Mouse (Mus musculus) lung, adult 2 months (tissue): ENCODE measurements around the gene Agap1. TPM values are rescaled to one million over a fixed set of nuclear protein-coding genes. Genes with fewer than 3 reads are reported as not detected.

Experiments
- DNase-seq: peaks from one replicate; pipeline ENCODE4 v3.0.0; 2022
- H3K4me1 ChIP-seq: fragments of 200-500 bp; 2 replicates; pipeline ENCODE4 v1.6.1; 2011; ENCODE audit warnings: low read length; ENCODE audit not compliant: control insufficient read depth, insufficient read depth
- H3K4me3 ChIP-seq: fragments of 200-500 bp; replicated peaks from 2 replicates; pipeline ENCODE3; 2011; ENCODE audit warnings: low read depth, mild to moderate bottlenecking, control low read depth, low read length; ENCODE audit errors: extremely low read depth
- CTCF ChIP-seq: fragments of 200-500 bp; IDR thresholded peaks from 2 replicates; pipeline ENCODE4 v1.5.1; 2011; ENCODE audit warnings: mild to moderate bottlenecking, low read length, control low read depth; ENCODE audit not compliant: insufficient read depth
- POLR2A ChIP-seq: fragments of 200-500 bp; IDR thresholded peaks from 2 replicates; pipeline ENCODE4 v1.6.1; 2011; ENCODE audit warnings: low read depth, mild to moderate bottlenecking, control low read depth, low read length, borderline replicate concordance; ENCODE audit errors: extremely low read depth
- WGBS: fragments of 180-500 bp; shearing (Covaris S2); methylation state at CpG from one replicate; pipeline ENCODE4 v1.1.7; 2018; 5-methylcytosine and 5-hydroxymethylcytosine counted together
- polyA plus RNA-seq: library from polyadenylated mRNA; depleted of rRNA; stranded (reverse); fragments of >200 nt; gene quantifications from 2 replicates; pipeline ENCODE4 v1.2.3, GENCODE M21; 2012

The Agap1 gene
- polyA plus RNA-seq, 1 experiment = 28.0 TPM

GRCm38 (mm10) chr1:89822431-89822830 lies 367.8 kb downstream of the Agap1 start:
- TF ChIP-seq CTCF = no peak
- TF ChIP-seq POLR2A = no peak
- Histone ChIP-seq H3K4me3 (no peak overlapping the region), H3K4me1 (no peaks in the 10 kb centered on the region)
- no peak for DNase-seq
- 86% methylated on average over 3 of the region's 3 CpGs for WGBS

- 91% methylated on average over 7 of the region's 7 CpGs for WGBS
- Histone ChIP-seq H3K4me1 (no peaks in the 10 kb centered on the region), H3K4me3 (no peak overlapping the region)
- DNase-seq = no peak
- TF ChIP-seq CTCF (no peak), POLR2A (no peak)
Observed at GRCm38 (mm10) chr1:89823036-89823435, 368.4 kb downstream of the Agap1 start.

GRCm38 (mm10) chr1:89827051-89827450 lies 372.4 kb downstream of the Agap1 start:
- H3K4me1 ChIP-seq = no peaks in the 10 kb centered on the region
- 66% methylated on average over 3 of the region's 3 CpGs for WGBS
- TF ChIP-seq POLR2A (no peak), CTCF (no peak)
- DNase-seq = no peak
- no peak overlapping the region for H3K4me3 ChIP-seq

- Histone ChIP-seq H3K4me3 (no peak overlapping the region), H3K4me1 (no peaks in the 10 kb centered on the region)
- DNase-seq = no peak
- 75% methylated on average over 1 of the region's 1 CpGs for WGBS
- TF ChIP-seq CTCF (peak; percentile 36; the same call in 1 of the 2 replicates), POLR2A (no peak)
Observed at GRCm38 (mm10) chr1:89831095-89831494, 376.5 kb downstream of the Agap1 start.

GRCm38 (mm10) chr1:89844064-89844463 lies 389.5 kb downstream of the Agap1 start:
- WGBS = 80% methylated on average over 9 of the region's 9 CpGs
- Histone ChIP-seq H3K4me3 (no peak overlapping the region), H3K4me1 (no peaks in the 10 kb centered on the region)
- TF ChIP-seq CTCF (no peak), POLR2A (no peak)
- DNase-seq = no peak

- no peak for DNase-seq
- H3K4me3 ChIP-seq = no peak overlapping the region
- no peaks in the 10 kb centered on the region for H3K4me1 ChIP-seq
- no peak for TF ChIP-seq CTCF
- TF ChIP-seq POLR2A = no peak
- WGBS = 82% methylated on average over 4 of the region's 4 CpGs
Observed at GRCm38 (mm10) chr1:89845487-89845886, 390.9 kb downstream of the Agap1 start.

- TF ChIP-seq POLR2A (no peak), CTCF (no peak)
- no peak overlapping the region for H3K4me3 ChIP-seq
- DNase-seq = no peak
- 78% methylated on average over 9 of the region's 9 CpGs for WGBS
- H3K4me1 ChIP-seq = no peaks in the 10 kb centered on the region
Observed at GRCm38 (mm10) chr1:89846148-89846547, 391.5 kb downstream of the Agap1 start.

- no peak for DNase-seq
- no peak for TF ChIP-seq POLR2A
- no peak for TF ChIP-seq CTCF
- Histone ChIP-seq H3K4me3 (no peak overlapping the region), H3K4me1 (no peaks in the 10 kb centered on the region)
- 82% methylated on average over 17 of the region's 17 CpGs for WGBS
Observed at GRCm38 (mm10) chr1:89848356-89849039, 393.9 kb downstream of the Agap1 start.

- DNase-seq = no peak
- TF ChIP-seq POLR2A = no peak
- no peak for TF ChIP-seq CTCF
- Histone ChIP-seq H3K4me3 (no peak overlapping the region), H3K4me1 (no peaks in the 10 kb centered on the region)
- 69% methylated on average over 23 of the region's 23 CpGs for WGBS
Observed at GRCm38 (mm10) chr1:89849151-89849860, 394.7 kb downstream of the Agap1 start.

- H3K4me1 ChIP-seq = no peaks in the 10 kb centered on the region
- no peak for DNase-seq
- TF ChIP-seq CTCF (no peak), POLR2A (no peak)
- WGBS = 77% methylated on average over 7 of the region's 7 CpGs
- H3K4me3 ChIP-seq = no peak overlapping the region
Observed at GRCm38 (mm10) chr1:89849861-89850230, 395.2 kb downstream of the Agap1 start.
